Mouse (Mus musculus) lung, embryonic 16.5 days (tissue): Measurements from ENCODE around the gene Sectm1a. TPM values are rescaled to one million over a fixed set of nuclear protein-coding genes. Genes with fewer than 3 reads are reported as not detected.

ENCODE experiments used
- ATAC-seq: fragments of 200-750 bp; cut with Nextera tagmentation; 2 replicates; pipeline ENCODE4 v1.8.0; 2017; ENCODE audit warnings: low read depth, mild to moderate bottlenecking, moderate library complexity
- H3K27ac ChIP-seq: fragments of 300-500 bp; sonication (generic); 2 replicates; pipeline ENCODE4 v1.5.1; 2014; ENCODE audit warnings: mild to moderate bottlenecking, control low read depth, low read length
- H3K27me3 ChIP-seq: fragments of 300-500 bp; sonication (generic); 2 replicates; pipeline ENCODE4 v1.6.1; 2014; ENCODE audit warnings: low read depth, low read length, mixed read lengths; ENCODE audit not compliant: control insufficient read depth, insufficient read depth
- H3K36me3 ChIP-seq: fragments of 300-500 bp; sonication (generic); 2 replicates; pipeline ENCODE4 v1.6.1; 2014; ENCODE audit warnings: low read length; ENCODE audit not compliant: control insufficient read depth, insufficient read depth
- H3K4me1 ChIP-seq: fragments of 300-500 bp; sonication (generic); replicated peaks from 2 replicates; pipeline ENCODE4 v1.6.1; 2014; ENCODE audit warnings: low read length, mixed read lengths; ENCODE audit not compliant: control insufficient read depth, insufficient read depth
- H3K4me2 ChIP-seq: fragments of 300-500 bp; sonication (generic); 2 replicates; pipeline ENCODE4 v1.6.1; 2014; ENCODE audit warnings: low read depth, low read length, control low read depth
- H3K4me3 ChIP-seq: fragments of 300-500 bp; sonication (generic); 2 replicates; pipeline ENCODE4 v1.5.1; 2014; ENCODE audit warnings: mild to moderate bottlenecking, low read length, control low read depth
- H3K9ac ChIP-seq: fragments of 300-500 bp; sonication (generic); 2 replicates; pipeline ENCODE4 v1.6.1; 2014; ENCODE audit warnings: low read length, control low read depth
- H3K9me3 ChIP-seq: fragments of 300-500 bp; sonication (generic); 2 replicates; pipeline ENCODE4 v1.6.1; 2016; ENCODE audit warnings: low read length; ENCODE audit not compliant: control insufficient read depth
- WGBS: fragments of 180-500 bp; shearing (Covaris S2); extraction: QIAGEN DNeasy Blood & Tissue Kit; methylation state at CpG from one replicate; pipeline ENCODE4 v1.1.7; 2014; 5-methylcytosine and 5-hydroxymethylcytosine counted together
- polyA plus RNA-seq: library from polyadenylated mRNA; unstranded; fragments of >200 nt; fragmentation: Nextera tagmentation; extraction: Ambion mirVana; gene quantifications from 2 replicates; pipeline ENCODE4 v1.2.1, GENCODE M21; 2015

The Sectm1a gene
- polyA plus RNA-seq, 1 experiment from 2014 or later, result not detected

GRCm38 (mm10) chr11:121019501-121019900 lies 61.5 kb downstream of the Sectm1a start:
- H3K9ac ChIP-seq, result no peak overlapping the region
- no peak for ATAC-seq

GRCm38 (mm10) chr11:121017703-121018102 lies 63.3 kb downstream of the Sectm1a start:
- no peaks in the 10 kb centered on the region for H3K9me3 ChIP-seq
- no peak overlapping the region for H3K9ac ChIP-seq
- WGBS, result 37% methylated on average over 3 of the region's 3 CpGs
- no peak overlapping the region for H3K4me3 ChIP-seq
- H3K27me3 ChIP-seq, result no peaks in the 10 kb centered on the region
- ATAC-seq, result peak; percentile 81
- no peak overlapping the region for H3K27ac ChIP-seq
- peaks cover 13% of the 10 kb centered on the region for H3K4me1 ChIP-seq
- H3K4me2 ChIP-seq, result no peak overlapping the region
- H3K36me3 ChIP-seq, result no peaks in the 10 kb centered on the region

More at GRCm38 (mm10) chr11:121019501-121019900, 61.5 kb downstream of the Sectm1a start:
- no peaks in the 10 kb centered on the region for H3K36me3 ChIP-seq
- H3K4me1 ChIP-seq, result peaks cover 13% of the 10 kb centered on the region
- 83% methylated on average over 5 of the region's 5 CpGs for WGBS
- no peak overlapping the region for H3K27ac ChIP-seq
- H3K27me3 ChIP-seq, result no peaks in the 10 kb centered on the region
- H3K9me3 ChIP-seq, result no peaks in the 10 kb centered on the region
- H3K4me2 ChIP-seq, result no peak overlapping the region
- no peak overlapping the region for H3K4me3 ChIP-seq

Other genes starting within 250 kb of the Sectm1a start
- 6.4 TPM in 2 replicates for gene Ccdc57, start 148.3 kb downstream of the Sectm1a start, polyA plus RNA-seq
- 52.2 and 62.5 TPM in 2 replicates for gene Slc16a3, start 132.7 kb downstream of the Sectm1a start, polyA plus RNA-seq
- 120 and 121 TPM in 2 replicates for gene Csnk1d, start 89.9 kb downstream of the Sectm1a start, polyA plus RNA-seq
- 1.3 and 1.8 TPM in 2 replicates for gene Cd7, start 41.8 kb downstream of the Sectm1a start, polyA plus RNA-seq
- gene Sectm1b, start 17.7 kb downstream of the Sectm1a start, polyA plus RNA-seq, result 0.15 and 0.78 TPM in 2 replicates
- not detected in 2 replicates for gene Tex19.2, start 37.5 kb upstream of the Sectm1a start, polyA plus RNA-seq
- gene Tex19.1, start 64.9 kb upstream of the Sectm1a start, polyA plus RNA-seq, result not detected in 2 replicates
- not detected in 2 replicates for gene Uts2r, start 79.1 kb upstream of the Sectm1a start, polyA plus RNA-seq
- gene Hexdc, start 123.2 kb upstream of the Sectm1a start, polyA plus RNA-seq, result 7.1 and 8.9 TPM in 2 replicates
- gene Ogfod3, start 123.5 kb upstream of the Sectm1a start, polyA plus RNA-seq, result 24.5 and 27.8 TPM in 2 replicates
- gene Cybc1, start 148.1 kb upstream of the Sectm1a start, polyA plus RNA-seq, result 37.4 and 42.5 TPM in 2 replicates
- gene Narf, start 156.0 kb upstream of the Sectm1a start, polyA plus RNA-seq, result 53.6 and 55.8 TPM in 2 replicates
- gene Foxk2, start 178.8 kb upstream of the Sectm1a start, polyA plus RNA-seq, result 6.2 and 6.5 TPM in 2 replicates